Mouse (Mus musculus) inflammation-experienced regulatory T-cells, adult 6 months (primary cell): ENCODE results near the gene St3gal2. TPM values are rescaled to one million over a fixed set of nuclear protein-coding genes. Genes with fewer than 3 reads are reported as not detected.
"Not testable (repeated sequence)": the region's sequence is repeated elsewhere in the genome, so short reads cannot be mapped to it uniquely, and the experiment has no call there.

ENCODE experiments used
- ATAC-seq: one replicate; pipeline ENCODE4 v1.8.0; 2017
- polyA plus RNA-seq, 3 experiments: library from polyadenylated mRNA; unstranded; fragments of 100-300 nt; shearing (Covaris generic); gene quantifications; one replicate each; pipeline ENCODE4 v1.2.1; 2017

Gene St3gal2
- polyA plus RNA-seq, 3 experiments from 2014 or later = 8.7 to 10.2 (median 8.9) TPM

DNA sequence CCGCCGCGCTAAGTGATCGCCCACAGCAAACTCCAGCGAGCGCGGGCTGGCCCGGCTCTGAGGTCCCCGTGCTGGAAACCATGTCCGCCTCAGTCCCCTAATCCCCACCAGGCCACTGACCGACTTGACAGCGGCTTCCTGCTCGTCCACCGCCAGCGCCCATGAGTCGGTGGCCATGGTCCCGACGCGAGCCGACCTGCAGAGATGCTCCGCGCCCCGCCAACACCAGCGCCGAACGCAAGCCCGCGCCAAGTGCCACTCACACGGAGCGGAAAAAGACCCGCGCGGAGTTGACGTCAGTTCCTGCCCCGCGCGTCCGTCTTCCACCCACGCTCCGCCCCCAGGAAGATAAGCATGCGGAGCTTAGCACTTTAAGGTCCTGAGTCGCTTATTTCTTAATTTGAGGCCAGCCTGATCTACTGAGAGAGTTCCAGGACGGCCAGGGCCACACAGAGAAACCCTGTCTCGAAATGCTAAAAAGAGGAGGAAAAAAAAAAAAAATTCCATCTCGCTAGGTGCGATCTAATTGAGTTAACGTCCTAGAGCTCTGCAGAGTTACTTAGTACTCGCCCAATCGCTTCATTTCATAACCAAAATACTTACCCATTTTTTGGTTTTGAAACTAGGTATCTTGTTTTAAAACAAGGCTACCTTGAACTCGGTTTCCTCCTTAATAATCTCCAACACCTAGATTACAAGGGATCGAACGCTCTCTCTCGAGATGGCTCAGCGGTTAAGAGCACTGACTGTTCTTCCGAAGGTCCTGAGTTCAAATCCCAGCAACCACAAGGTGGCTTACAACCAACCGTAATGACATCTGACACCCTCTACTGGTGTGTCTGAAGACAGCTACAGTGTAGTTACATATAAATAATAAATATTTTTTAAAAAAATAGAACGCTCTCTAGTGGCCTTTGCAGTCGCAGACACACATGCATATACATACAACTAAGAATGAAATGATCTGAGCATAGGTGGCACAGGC lies 78.1 kb downstream of the St3gal2 start, which contains the start of gene Ddx19a:
TSS of gene Ddx19a (minus strand) at position 254 of the 985 bp plus-strand sequence.
- peak; percentile 97 for ATAC-seq

DNA sequence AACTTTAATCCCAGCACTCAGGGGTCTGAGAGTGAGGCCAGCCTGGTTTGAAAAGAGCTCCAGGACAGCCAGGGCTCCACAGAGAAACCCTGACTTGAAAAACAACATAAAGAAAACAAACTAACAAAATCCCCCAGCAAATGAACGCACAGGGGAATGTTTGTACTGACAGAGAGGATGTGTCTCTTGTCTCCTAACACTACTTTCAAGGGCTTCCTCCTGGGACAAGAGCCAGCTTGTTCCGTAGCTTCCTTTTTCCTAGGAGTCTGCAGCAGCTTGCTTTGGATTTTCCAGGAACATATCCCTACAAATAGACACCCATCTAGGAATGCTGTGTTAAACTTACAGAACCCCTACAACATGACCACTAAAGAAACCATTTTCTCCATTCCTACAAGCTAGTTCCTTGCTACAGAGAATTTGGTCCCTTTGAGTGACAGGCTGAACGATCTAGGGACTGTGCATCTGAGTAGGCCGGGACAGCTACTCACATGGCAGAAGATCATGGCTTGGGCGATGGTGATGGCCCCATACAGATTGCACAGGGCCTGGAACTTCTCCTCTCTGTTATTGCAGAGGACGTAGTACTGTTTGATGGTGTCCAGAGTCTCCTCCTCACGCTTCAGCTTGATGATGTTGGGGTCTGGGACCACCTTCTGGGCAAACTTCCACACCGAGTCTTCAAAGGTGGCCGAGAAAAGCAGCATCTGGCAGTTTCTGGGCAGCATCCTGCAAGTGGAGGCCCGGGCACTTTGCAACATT lies 90.7 kb downstream of the St3gal2 start:
- ATAC-seq = not testable (repeated sequence)

Other genes with a start within 250 kb of the St3gal2 start
- under 1 TPM in 1 of 3 experiments, not detected in 2; 0.19 TPM for gene Mtss1l, start 198.4 kb upstream of the St3gal2 start, polyA plus RNA-seq
- gene Il34, start 114.0 kb upstream of the St3gal2 start, polyA plus RNA-seq = not detected
- gene Cog4, start 73.3 kb upstream of the St3gal2 start, polyA plus RNA-seq = 10 to 100 TPM; 52.3 to 72.4 (median 53.1) TPM
- gene Sf3b3, start 73.1 kb upstream of the St3gal2 start, polyA plus RNA-seq = 100 to 1,000 TPM in 1 of 3 experiments, 10 to 100 TPM in 2; 80.5 to 101 (median 90.8) TPM
- gene Fuk, start 17.4 kb upstream of the St3gal2 start, polyA plus RNA-seq = 1 to 10 TPM; 1.4 to 2.4 (median 2.2) TPM
- gene Ddx19a, start 77.9 kb downstream of the St3gal2 start, polyA plus RNA-seq = 10 to 100 TPM; 16.3 to 18.2 (median 17.2) TPM
- gene Ddx19b, start 111.8 kb downstream of the St3gal2 start, polyA plus RNA-seq = 1 to 10 TPM; 6.1 to 7.4 (median 7.4) TPM
- 10 to 100 TPM; 21.3 to 26.7 (median 25.5) TPM for gene Aars, start 113.2 kb downstream of the St3gal2 start, polyA plus RNA-seq
- gene Exosc6, start 136.4 kb downstream of the St3gal2 start, polyA plus RNA-seq = not detected
- not detected for gene Clec18a, start 172.5 kb downstream of the St3gal2 start, polyA plus RNA-seq
- 1 to 10 TPM; 7.0 to 9.7 (median 8.7) TPM for gene Pdpr, start 174.7 kb downstream of the St3gal2 start, polyA plus RNA-seq